Mouse (Mus musculus) heart, adult 2 months (tissue): ENCODE data around the gene Taf1. TPM values are rescaled to one million over a fixed set of nuclear protein-coding genes. Genes with fewer than 3 reads are reported as not detected.

Source experiments
- DNase-seq, 2 experiments: peaks; one replicate each; pipeline ENCODE4 v3.0.0; 2021
- H3K27ac ChIP-seq: fragments of 200-600 bp; 2 replicates; pipeline ENCODE4 v1.8.1; 2022
- H3K27me3 ChIP-seq: fragments of 200-500 bp; 2 replicates; pipeline ENCODE4 v1.6.1; 2012; ENCODE audit warnings: mild to moderate bottlenecking, low read length, inconsistent platforms, mixed read lengths; ENCODE audit not compliant: control insufficient read depth, insufficient read depth
- H3K36me3 ChIP-seq: fragments of 200-500 bp; 2 replicates; pipeline ENCODE4 v1.6.1; 2012; ENCODE audit warnings: low read length, inconsistent platforms; ENCODE audit not compliant: control insufficient read depth, insufficient read depth
- H3K4me1 ChIP-seq: fragments of 200-500 bp; 2 replicates; pipeline ENCODE4 v1.6.1; 2011; ENCODE audit warnings: low read length; ENCODE audit not compliant: control insufficient read depth, insufficient read depth
- H3K4me3 ChIP-seq: fragments of 200-600 bp; 2 replicates; pipeline ENCODE4 v1.8.1; 2022
- H3K79me2 ChIP-seq: fragments of 200-500 bp; replicated peaks from 2 replicates; pipeline ENCODE4 v1.6.1; 2012; ENCODE audit warnings: mild to moderate bottlenecking, inconsistent platforms, low read length, moderate library complexity, mixed read lengths; ENCODE audit not compliant: control insufficient read depth, insufficient read depth
- H3K9ac ChIP-seq: fragments of 200-500 bp; 2 replicates; pipeline ENCODE4 v1.6.1; 2012; ENCODE audit warnings: low read depth, mild to moderate bottlenecking, control low read depth, inconsistent platforms, low read length, mixed read lengths
- CTCF ChIP-seq: fragments of 200-600 bp; IDR thresholded peaks from 2 replicates; pipeline ENCODE4 v1.8.1; 2022; ENCODE audit warnings: antibody characterized with exemption, mild to moderate bottlenecking, moderate library complexity
- EP300 ChIP-seq: fragments of 200-500 bp; IDR thresholded peaks from 2 replicates; pipeline ENCODE4 v1.6.1; 2011; ENCODE audit warnings: low read depth, low read length, control low read depth; ENCODE audit not compliant: insufficient read depth
- POLR2A ChIP-seq: fragments of 200-500 bp; IDR thresholded peaks from 2 replicates; pipeline ENCODE4 v1.6.1; 2011; ENCODE audit warnings: mild to moderate bottlenecking, low read depth, low read length, control low read depth; ENCODE audit not compliant: insufficient read depth
- WGBS: fragments of 180-500 bp; shearing (Covaris S2); methylation state at CpG from one replicate; pipeline ENCODE4 v1.1.7; 2018; 5-methylcytosine and 5-hydroxymethylcytosine counted together
- intact Hi-C: fragments of 180-260 bp; cut with DNase I; formaldehyde crosslinking; loops from one replicate; pipeline ENCODE4 v1.15.1; 2025
- polyA plus RNA-seq: library from polyadenylated mRNA; depleted of rRNA; stranded (reverse); fragments of >200 nt; gene quantifications from 2 replicates; pipeline ENCODE4 v1.2.3, GENCODE M21; 2012; rRNA removed
- total RNA-seq, 2 experiments: library from RNA; stranded (reverse); gene quantifications; 2 replicates each; pipeline ENCODE4 v1.2.3; 2021

Taf1 gene
- total and polyA plus RNA-seq, 3 experiments = 2.7 to 15.4 (median 15.0) TPM

GRCm38 (mm10) chrX:101642091-101642490 lies 109.6 kb downstream of the Taf1 start:
- no peaks in the 10 kb centered on the region for H3K27me3 ChIP-seq
- DNase-seq = no peak
- 10% methylated on average over 5 of the region's 5 CpGs for WGBS
- TF ChIP-seq POLR2A (no peak), CTCF (no peak), EP300 (no peak)
- intact Hi-C loops = no loop called here
- peak overlapping the region; percentile 72 for H3K4me3 ChIP-seq
- H3K79me2 ChIP-seq = 0 out of 2 replicates have a peak, but pooled peaks cover 1% of the 10 kb centered on the region
- peak overlapping the region; percentile 93 for H3K27ac ChIP-seq
- H3K4me1 ChIP-seq = peaks cover 2% of the 10 kb centered on the region
- H3K9ac ChIP-seq = no peak overlapping the region
- peaks cover 16% of the 10 kb centered on the region for H3K36me3 ChIP-seq

GRCm38 (mm10) chrX:101645286-101645685 lies 112.8 kb downstream of the Taf1 start:
- WGBS = 58% methylated on average over 2 of the region's 2 CpGs
- H3K27ac ChIP-seq = no peak overlapping the region
- H3K9ac ChIP-seq = no peak overlapping the region
- no peak overlapping the region for H3K4me3 ChIP-seq
- TF ChIP-seq POLR2A (no peak), EP300 (no peak), CTCF (no peak)
- peaks cover 2% of the 10 kb centered on the region for H3K4me1 ChIP-seq
- intact Hi-C loops = no loop called here
- DNase-seq = no peak
- H3K36me3 ChIP-seq = peaks cover 22% of the 10 kb centered on the region
- H3K79me2 ChIP-seq = 0 out of 2 replicates have a peak, but pooled peaks cover 1% of the 10 kb centered on the region
- H3K27me3 ChIP-seq = no peaks in the 10 kb centered on the region

DNA sequence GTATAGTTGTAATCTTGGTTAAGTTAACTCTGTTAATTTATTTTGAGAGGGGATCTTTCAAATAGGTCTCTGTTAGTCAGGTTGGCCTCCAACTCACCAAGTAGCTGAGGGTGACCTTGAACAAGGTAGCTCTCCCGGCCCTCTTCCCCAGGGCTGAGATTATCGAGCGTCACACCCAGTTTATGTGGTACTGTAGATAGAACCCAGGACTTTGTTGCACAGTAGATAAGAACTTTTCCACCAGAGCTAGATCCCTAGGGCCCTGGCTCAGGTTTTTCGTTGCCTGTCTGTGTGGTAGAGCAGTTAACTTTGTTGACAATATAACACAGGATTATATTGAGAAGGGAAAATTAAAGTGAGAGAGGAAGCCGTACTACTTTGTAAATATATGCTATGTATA lies 114.1 kb downstream of the Taf1 start:
- intact Hi-C loops = no loop called here
- Histone ChIP-seq H3K4me1 (peaks cover 2% of the 10 kb centered on the region), H3K4me3 (no peak overlapping the region), H3K79me2 (0 out of 2 replicates have a peak, but pooled peaks cover 1% of the 10 kb centered on the region), H3K27ac (no peak overlapping the region), H3K9ac (no peak overlapping the region), H3K36me3 (peaks cover 22% of the 10 kb centered on the region), H3K27me3 (no peaks in the 10 kb centered on the region)
- 53% methylated on average over 5 of the region's 5 CpGs for WGBS
- TF ChIP-seq POLR2A (no peak), CTCF (no peak), EP300 (no peak)
- DNase-seq = no peak

Other genes with a start within 250 kb of the Taf1 start
- gene Nlgn3, start 233.6 kb upstream of the Taf1 start, total RNA-seq = 1 to 10 TPM in 1 of 2 experiments, under 1 TPM in 1; 0.42 to 1.0 TPM
- gene Nlgn3, start 233.6 kb upstream of the Taf1 start, polyA plus RNA-seq = 0.20 and 1.1 TPM in 2 replicates
- not detected for gene Gjb1, start 156.4 kb upstream of the Taf1 start, total RNA-seq
- 0.12 and 0.56 TPM in 2 replicates for gene Gjb1, start 156.4 kb upstream of the Taf1 start, polyA plus RNA-seq
- 10 to 100 TPM; 13.3 to 15.9 TPM for gene Zmym3, start 111.9 kb upstream of the Taf1 start, total RNA-seq
- 18.7 and 36.5 TPM in 2 replicates for gene Zmym3, start 111.9 kb upstream of the Taf1 start, polyA plus RNA-seq
- 10 to 100 TPM; 57.6 to 70.9 TPM for gene Nono, start 103.4 kb upstream of the Taf1 start, total RNA-seq
- gene Nono, start 103.4 kb upstream of the Taf1 start, polyA plus RNA-seq = 46.7 and 83.4 TPM in 2 replicates
- 100 to 1,000 TPM; 157 to 183 TPM for gene Itgb1bp2, start 83.6 kb upstream of the Taf1 start, total RNA-seq
- gene Itgb1bp2, start 83.6 kb upstream of the Taf1 start, polyA plus RNA-seq = 194 and 335 TPM in 2 replicates
- gene Ogt, start 107.3 kb downstream of the Taf1 start, total RNA-seq = 10 to 100 TPM; 51.0 to 53.1 TPM
- gene Ogt, start 107.3 kb downstream of the Taf1 start, polyA plus RNA-seq = 52.4 and 113 TPM in 2 replicates
- gene Cxcr3, start 201.5 kb downstream of the Taf1 start, total RNA-seq = not detected
- 0.64 and 0.66 TPM in 2 replicates for gene Cxcr3, start 201.5 kb downstream of the Taf1 start, polyA plus RNA-seq